Mouse (Mus musculus) brain, embryonic 14.5 days (tissue): ENCODE data around the gene Msln. TPM values are rescaled to one million over a fixed set of nuclear protein-coding genes. Genes with fewer than 3 reads are reported as not detected.

Experiments used
- DNase-seq: peaks from one replicate; pipeline ENCODE4 v3.0.0-alpha.2; 2011; ENCODE audit warnings: low read depth
- CTCF ChIP-seq: fragments of 200-500 bp; IDR thresholded peaks from 2 replicates; pipeline ENCODE4 v1.5.1; 2012; ENCODE audit warnings: inconsistent platforms, mild to moderate bottlenecking, moderate library complexity, borderline replicate concordance; ENCODE audit not compliant: insufficient read depth, insufficient read length; ENCODE audit errors: extremely low read depth
- POLR2A ChIP-seq: fragments of 200-500 bp; IDR thresholded peaks from 2 replicates; pipeline ENCODE4 v1.6.1; 2012; ENCODE audit warnings: mild to moderate bottlenecking, inconsistent platforms, borderline replicate concordance; ENCODE audit not compliant: poor library complexity, insufficient read depth, insufficient read length, severe bottlenecking; ENCODE audit errors: extremely low read depth
- polyA plus RNA-seq: library from polyadenylated mRNA; depleted of rRNA; stranded (reverse); fragments of >200 nt; gene quantifications from 2 replicates; pipeline ENCODE4 v1.2.3, GENCODE M21; 2012

The Msln gene
- polyA plus RNA-seq, 1 experiment: 0.07 TPM

DNA sequence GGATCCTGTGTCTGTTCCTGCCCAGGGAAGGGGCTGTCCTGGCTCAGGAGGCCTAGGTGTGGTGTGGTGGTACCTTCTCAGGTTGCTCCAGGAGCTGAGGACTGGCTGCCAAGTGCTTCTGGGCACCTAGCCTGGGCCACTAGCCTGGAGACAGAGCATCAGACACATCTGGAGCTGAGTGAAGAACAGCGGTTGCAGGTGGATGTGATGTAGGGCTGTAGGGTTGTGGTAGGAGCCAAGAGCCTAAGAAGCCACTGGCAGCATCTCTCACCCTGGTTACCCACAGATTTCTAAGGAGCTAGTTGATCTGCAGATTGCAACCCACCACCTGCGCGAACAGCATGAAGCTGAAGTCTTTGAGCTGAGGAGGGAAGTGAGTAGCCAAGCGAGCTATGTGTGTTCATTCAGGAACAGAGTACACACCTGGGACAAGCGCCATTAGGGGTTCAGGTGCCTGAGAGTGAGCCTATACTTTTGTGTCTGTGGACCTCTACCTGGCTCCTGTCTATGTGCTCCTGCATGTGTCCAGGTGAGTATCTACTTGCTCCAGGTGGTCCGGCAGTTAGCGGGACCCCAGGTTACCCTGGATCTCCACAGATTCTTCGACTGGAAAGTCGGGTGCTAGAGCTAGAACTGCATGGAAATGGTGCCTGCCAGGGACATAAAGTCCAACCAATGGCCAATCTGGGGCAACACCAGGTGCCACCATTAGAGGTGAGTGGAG lies 32.8 kb upstream of the Msln start:
- no peak for TF ChIP-seq CTCF
- TF ChIP-seq POLR2A: no peak
- no peak for DNase-seq

DNA sequence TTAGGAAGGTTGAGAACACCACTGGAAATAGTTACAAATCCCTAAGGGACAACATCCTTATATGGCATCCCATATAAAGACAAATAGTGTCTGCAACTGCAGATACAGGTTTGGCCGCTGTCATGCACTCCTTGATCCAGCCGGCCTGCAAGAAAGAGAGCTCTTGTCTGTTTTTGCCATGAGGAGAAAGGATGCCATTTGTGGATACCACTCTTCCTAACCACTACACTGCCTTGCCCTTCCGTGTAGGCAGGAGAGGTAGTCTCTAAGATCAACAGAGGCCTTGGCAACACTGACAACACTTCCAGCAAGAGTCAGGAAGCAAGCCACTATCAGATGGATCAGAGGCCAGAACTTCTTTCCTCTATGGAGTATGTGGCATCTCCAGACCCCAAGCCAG lies 32.1 kb upstream of the Msln start, which contains the start of gene Ccdc78:
Ccdc78 (plus strand) TSS at position 301 of the 400 bp plus-strand sequence.
- TF ChIP-seq CTCF (no peak), POLR2A (no peak)
- DNase-seq: no peak

DNA sequence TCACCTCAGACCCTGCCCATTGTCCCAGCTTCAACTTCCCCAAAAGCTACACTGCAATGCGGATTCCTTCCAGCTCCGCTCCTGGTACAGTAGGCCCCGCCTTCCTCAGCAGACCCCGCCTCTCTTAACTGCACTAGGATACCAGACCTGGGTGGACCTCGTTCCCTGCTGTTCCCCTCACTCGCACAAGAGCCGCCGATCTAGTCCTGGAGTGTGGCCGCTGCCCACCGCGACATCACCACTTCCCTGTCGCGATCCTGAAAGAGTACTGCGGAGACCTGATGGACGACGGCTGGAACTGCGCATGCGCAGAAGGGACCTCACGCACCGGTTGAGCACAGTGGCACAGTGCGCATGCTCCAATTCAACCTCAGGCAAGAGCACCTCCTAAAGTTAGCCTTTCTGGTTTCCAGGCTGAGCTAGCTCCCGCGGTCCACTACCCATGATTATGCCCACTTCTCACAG lies 31.1 kb upstream of the Msln start, which contains the start of gene Haghl:
Haghl (minus strand) TSS at position 393 of the 465 bp plus-strand sequence.
- TF ChIP-seq CTCF: no peak
- peak; percentile 46; the same call in 1 of the 2 replicates for TF ChIP-seq POLR2A
- DNase-seq: peak; percentile 98

DNA sequence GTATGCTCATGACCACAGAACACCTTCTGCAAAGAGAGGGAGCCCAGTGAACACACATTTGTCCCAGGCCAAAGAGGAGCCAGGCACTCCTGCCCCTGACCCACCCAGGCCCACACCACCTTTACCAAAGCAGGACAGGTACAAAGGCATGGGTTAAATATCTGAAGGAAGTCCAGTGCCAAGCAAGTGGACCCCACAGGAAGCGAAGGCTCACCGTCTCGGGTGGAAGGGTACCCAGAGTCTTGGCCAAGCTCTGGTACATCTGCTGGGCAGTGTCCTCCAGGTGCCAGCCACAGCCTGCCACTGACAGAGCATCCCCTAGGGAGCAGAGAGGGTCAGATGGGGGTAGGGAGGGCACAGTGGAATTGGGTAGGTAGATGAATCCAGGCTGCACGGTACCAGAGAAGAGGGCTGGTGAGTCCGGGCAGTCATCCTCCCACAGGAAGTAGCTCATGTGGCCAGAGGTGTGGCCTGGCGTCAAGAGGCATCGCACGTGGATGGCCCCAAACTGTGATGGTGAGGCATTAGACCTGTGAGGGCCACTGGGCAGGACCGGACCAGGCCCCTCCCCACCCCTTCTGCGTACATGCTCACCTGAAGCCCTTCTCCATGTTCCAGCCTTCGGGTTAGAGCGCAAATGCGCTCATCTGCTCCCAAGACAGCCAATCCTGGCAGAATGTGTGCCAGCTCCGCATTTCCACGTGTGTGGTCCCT lies 29.8 kb upstream of the Msln start:
- TF ChIP-seq CTCF: no peak
- TF ChIP-seq POLR2A: no peak
- DNase-seq: no peak

DNA sequence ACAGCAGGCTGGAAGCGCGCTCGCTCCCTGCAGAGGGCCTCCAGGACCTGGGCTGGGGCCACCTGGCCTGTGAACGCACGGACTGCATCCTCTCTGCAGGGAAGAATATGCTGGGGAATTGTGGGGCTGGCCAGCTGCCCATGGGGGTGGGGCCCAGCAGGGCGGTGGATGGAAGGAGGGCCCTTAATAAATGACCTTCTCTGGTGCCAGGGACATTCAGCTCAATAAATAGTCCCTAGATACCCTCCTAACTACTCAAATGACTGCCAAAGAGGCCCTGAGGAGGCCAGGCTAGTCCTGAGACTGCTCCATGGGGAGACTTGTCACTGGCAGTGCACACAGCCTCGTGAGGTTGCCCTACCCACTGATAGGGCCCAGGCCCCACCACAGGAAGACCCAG lies 28.9 kb upstream of the Msln start:
- no peak for TF ChIP-seq POLR2A
- no peak for TF ChIP-seq CTCF

DNA sequence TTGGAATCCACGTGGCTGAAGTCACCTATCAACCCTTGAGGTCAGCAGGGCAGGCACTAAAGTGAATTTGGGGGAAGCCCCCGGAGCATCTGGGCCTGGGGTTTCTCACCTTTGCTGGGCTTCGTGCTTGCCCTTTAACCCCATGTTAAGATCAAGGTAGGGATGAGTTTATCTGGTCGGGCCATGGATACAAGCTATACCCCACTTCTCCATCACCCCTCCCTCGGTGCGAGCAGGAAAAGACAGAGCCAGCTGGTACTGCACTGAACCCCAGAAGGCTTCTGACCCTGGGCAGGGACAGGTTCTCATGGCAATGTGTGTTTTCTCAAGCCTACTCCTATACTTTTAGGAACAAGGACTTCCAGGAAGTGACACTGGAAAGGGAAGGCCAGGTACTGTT lies 27.2 kb upstream of the Msln start:
- no peak for DNase-seq
- no peak for TF ChIP-seq CTCF

More for the DNA sequence above, 28.9 kb upstream of the Msln start:
- no peak for DNase-seq

DNA sequence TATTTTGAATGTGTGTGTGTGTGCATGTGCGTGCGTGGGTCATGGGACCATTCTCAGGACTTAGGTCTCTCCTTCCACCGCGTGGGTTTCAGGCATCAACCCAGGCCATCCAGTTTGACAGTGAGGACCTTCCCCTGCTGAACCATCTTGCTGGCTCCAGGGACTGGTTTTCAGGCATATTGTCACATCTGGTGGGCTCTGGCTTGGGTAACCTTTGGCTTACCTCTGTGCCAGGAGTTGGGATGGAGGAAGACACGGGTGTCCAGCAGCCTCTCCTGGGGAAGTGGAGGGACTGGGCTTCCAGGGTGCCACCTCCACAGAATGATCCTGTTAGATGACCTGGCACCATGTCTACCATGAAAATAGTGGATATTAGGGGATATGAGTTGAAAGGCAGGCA lies 23.8 kb upstream of the Msln start:
- no peak for DNase-seq
- TF ChIP-seq CTCF: no peak
- TF ChIP-seq POLR2A: no peak

DNA sequence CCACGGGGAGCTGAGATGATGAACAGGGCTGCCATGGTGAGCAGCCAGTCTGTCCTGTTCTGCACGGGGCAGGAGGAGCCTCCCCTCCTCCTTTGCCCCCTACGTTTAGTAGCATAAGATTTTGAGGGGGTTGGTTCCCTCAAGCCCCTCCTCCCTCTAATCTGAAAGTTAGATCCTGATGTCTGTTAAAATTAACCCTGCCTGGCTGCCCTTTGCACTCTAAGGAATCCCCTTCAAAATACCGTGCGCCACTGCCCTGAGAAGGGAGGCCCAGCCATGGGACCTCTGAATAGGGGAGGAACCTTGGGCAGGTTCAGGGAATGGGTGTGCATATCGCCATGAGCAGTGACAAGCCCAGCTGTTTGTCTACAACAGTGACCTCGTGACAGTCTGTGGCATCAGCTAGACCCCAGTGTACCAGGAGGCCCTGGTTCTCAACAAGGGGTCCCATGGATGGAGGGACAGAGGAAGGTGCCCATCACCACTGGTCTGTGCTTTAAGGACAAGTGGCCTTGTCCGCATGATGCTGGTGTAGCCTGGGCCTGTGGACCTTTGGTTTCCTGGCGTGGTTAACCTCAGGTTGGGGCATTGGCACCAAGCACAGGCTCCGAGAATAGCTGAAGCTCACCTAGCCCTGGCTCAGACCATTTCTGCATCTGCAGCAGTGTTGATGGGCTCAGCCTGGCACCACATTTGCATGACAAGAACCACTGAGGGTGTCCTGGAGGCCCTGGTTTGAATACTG lies 21.3 kb upstream of the Msln start:
- TF ChIP-seq CTCF: no peak
- no peak for TF ChIP-seq POLR2A

DNA sequence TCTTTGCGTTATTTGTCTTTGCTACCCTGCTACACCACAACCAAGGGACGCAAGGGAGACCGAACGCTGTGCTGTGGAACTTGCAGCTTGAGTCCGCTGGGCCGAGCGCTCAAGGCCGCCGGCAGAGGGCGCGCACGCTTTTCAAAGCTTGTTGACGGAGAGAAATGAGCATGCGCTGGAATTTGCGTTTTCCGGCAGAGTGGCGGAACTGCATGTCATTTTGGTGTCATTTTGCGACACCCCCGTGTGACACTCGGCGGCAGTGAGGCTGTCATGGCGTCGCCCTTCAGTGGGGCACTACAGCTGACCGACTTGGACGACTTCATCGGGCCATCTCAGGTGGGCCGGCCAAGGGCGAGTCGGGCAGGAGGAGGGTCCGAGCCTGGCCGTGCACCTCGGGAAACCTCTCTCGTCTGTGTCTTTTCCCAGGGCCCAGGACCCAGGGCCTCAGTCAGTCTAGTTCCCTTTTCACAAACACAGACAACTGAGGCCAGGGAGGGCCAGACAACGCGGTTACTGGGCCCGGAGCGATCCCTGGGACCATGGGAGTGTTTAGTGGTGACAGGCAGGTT lies 19.5 kb upstream of the Msln start, which contains the start of gene Narfl:
Narfl (plus strand) TSS at position 228 of the 572 bp plus-strand sequence.
- TF ChIP-seq CTCF (peak; percentile 96), POLR2A (peak; percentile 65; the same call in 1 of the 2 replicates)
- DNase-seq: peak; percentile 99

More for the DNA sequence above, 21.3 kb upstream of the Msln start:
- no peak for DNase-seq

DNA sequence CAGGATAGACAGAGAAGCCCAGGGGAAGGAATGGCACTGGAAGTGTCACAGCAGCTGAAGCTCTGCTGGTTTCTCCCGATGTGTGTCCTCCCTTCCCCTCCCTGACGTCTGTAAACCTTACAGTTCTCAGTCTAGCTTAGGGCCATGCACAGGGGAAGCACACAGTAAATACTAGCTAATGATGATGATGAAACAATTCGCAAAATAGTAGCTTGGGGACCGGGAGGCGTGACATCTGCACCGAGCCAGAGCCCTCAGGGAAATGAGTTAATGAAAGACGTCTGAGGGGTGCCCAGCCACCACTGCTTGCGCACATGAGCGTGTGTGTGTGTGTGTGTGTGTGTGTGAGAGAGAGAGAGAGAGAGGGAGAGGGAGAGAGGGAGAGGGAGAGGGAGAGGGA lies 15.2 kb upstream of the Msln start:
- no peak for DNase-seq
- TF ChIP-seq CTCF (no peak), POLR2A (no peak)

DNA sequence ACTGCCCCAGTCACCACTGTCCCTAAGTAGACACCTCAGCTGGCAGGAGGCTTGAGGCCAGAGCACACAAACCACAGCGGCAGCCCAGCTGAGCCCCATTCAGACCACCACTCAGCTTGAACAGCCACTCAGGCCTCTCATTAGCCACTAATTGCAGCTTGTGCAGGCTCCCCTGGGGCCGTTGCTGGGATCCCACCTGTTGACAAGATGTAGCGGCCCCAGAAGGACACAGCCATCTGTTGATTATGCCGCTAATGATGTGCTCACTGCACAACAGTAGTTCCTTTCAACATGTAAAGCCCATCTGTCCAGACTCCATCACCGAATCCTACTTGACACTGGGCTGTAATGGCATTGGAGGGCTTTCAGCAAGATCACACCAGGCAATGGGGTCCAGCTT lies 11.7 kb upstream of the Msln start:
- DNase-seq: peak; percentile 87
- TF ChIP-seq POLR2A: no peak
- no peak for TF ChIP-seq CTCF
